Mouse (Mus musculus) bone marrow, adult 2 months (tissue): ENCODE data around the gene 1700029I15Rik.

Source experiments
- CTCF ChIP-seq: fragments of 200-500 bp; IDR thresholded peaks from 2 replicates; pipeline ENCODE4 v1.5.1; 2011; ENCODE audit warnings: low read length, control low read depth; ENCODE audit not compliant: control insufficient read depth, insufficient read depth
- POLR2A ChIP-seq: fragments of 200-500 bp; IDR thresholded peaks from 2 replicates; pipeline ENCODE4 v1.6.1; 2011; ENCODE audit warnings: low read depth, mild to moderate bottlenecking, control low read depth, low read length, borderline replicate concordance; ENCODE audit not compliant: control insufficient read depth

DNA sequence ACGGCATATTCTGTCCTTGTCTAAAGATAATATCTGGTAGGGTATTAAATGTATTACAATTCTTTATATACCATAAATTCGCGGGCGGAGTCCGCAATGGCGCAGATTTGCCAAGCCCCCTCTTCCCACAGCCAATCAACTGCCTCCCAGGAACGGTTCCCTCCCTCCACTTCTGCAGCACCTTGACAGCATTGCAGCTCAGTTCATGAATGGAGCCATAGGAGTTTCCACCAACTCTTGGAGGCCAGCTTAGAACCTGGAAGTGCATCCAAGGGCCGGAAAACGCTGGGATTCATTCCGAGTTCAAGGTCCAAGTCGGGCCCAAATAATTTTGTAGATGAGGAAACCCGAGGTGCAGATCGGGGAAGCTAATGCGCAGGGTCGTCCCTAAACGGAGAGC lies 7.8 kb upstream of the 1700029I15Rik start, which contains the start of the genes Pex16 and Large2:
- TF ChIP-seq POLR2A (no peak), CTCF (no peak)
